Mouse (Mus musculus): ENCODE results near the gene Ptprj.

The Ptprj gene

GRCm38 (mm10) chr2:90509268-90509667 lies 71.2 kb downstream of the Ptprj start:
- DNase-seq, result no peak

DNA sequence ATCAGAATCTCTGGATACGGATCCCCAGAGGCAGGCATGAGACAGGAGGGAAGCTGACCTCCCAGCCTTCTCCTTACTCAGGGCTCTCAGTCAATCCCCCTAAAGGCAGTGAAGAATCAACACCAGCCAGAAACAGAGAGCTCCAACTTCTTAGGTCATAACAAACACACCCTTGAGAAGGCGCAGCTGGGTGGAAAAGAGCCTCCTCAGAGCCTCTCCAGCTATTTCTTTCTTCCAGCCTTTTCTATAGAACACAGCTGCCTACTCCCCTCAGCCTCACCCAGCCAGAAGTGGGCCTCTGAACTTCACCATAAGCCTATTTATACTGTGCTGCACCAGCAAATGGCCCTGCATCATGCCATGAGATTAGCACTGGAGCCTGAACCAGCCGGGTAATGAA lies 74.3 kb downstream of the Ptprj start:
- DNase-seq, result no peak

- DNase-seq, result peak; percentile 64 to 65
These were observed 75.7 kb downstream of the Ptprj start for GRCm38 (mm10) chr2:90504731-90505171.

DNA sequence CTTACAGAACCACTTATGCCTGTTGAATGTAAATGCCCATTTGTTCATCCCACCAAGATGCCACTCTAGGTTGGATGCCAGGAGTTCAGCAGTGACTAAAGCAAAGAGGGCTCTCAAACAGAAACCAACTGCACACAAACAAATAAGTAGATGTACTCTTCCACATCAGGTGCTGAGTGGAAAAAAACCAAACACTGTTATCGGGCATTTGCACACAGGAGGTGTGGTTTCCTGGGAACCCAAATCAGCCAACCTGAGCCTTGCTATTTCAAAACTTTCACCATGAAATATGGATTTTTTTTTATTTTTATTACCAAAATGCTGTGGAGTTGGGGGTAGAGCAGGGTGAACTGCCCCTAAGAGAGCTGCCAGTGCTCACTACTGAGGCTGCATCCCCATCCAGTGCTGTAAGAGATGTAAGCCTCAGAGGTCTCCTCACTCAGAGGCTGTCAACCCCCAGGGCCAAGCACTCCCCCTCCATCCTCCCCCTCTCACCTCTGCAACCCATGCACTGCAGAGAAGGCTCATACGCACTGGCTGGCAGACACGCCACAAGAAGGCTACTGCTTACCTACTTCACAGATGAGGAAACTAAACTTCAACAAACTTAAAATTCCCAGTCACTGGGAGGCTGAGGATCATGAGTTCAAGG lies 77.1 kb downstream of the Ptprj start:
- no peak for DNase-seq

DNA sequence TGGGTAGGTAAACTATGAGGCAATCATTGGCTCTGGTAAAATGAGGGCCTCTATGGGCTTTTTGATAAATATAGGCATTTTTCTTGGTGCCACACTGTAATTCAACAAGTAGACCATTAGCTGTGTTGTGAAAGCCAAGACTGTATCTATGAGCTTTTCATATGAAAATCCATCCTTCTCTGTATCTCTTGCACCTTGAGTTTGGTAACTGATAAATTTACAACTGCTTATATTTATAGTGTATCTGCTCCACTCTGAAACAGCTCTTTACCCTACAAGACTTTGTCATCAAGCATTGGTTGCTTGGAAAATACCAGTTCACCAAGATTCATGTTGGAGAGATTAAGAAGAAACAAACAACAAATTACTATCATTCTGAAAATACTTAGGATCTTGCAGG lies 77.7 kb downstream of the Ptprj start:
- DNase-seq, result no peak

- no peak for DNase-seq
These were observed 78.7 kb downstream of the Ptprj start for GRCm38 (mm10) chr2:90501708-90502107.

GRCm38 (mm10) chr2:90500892-90501291 lies 79.6 kb downstream of the Ptprj start:
- no peak for DNase-seq

DNA sequence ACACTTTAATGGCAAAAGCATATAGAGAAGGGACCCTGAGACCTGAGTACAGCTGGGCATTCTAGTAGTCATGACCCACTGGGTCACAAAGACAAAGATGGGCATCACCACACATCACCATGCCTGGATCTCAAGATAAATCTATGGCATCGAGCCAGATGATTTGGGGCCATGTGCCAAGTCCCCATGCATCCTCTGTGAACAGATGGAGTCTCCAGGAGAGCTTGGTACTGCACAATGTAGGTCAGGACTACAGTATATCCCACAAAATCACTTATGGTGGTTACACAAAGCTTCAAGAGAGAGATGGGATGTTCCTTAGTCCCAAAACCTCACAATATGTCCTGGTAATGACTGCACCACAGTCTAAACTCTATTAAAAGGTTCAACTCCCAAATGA lies 81.4 kb downstream of the Ptprj start:
- DNase-seq, result no peak

DNA sequence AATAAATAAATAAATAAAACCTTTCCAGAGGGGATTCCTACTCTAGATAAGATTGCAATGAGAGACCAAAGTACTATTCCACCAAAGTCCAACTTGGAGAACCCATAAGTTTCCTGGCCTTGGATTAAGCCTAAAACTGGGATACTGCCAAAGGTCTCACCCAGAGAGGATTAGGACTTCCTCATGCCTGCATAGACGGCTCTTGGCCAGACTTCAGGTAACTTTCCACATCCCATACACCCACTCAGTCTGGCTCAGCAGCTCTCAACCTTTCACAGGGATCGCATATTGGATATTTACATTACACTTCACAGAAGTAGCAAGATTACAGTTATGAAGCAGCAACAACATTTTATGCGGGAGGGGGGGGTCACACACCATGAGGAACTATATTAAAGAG lies 82.9 kb downstream of the Ptprj start:
- no peak for DNase-seq

DNA sequence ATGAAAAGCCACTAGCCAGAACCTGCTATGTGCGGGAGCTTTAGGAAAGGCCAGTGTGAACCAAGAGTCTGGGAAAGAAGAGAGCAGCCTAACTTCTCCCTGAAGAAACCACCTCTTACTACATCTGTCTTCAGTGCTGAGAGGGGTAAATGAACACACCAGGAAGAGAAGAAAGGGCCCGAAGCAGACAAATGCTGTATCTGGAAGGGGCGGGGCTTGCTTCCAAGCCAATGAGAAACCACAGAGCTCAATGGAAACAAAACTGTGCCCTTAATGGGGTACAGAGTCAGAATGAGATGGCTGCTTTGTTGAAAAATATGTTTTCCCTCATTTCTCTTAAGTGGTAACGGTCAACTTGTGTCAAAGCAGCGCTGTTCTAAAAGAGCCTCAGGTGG lies 83.8 kb downstream of the Ptprj start:
- DNase-seq, result no peak

GRCm38 (mm10) chr2:90496012-90496679 lies 84.3 kb downstream of the Ptprj start:
- no peak for DNase-seq

- DNase-seq, result no peak
These were observed 90.0 kb downstream of the Ptprj start for GRCm38 (mm10) chr2:90490279-90491046.

DNA sequence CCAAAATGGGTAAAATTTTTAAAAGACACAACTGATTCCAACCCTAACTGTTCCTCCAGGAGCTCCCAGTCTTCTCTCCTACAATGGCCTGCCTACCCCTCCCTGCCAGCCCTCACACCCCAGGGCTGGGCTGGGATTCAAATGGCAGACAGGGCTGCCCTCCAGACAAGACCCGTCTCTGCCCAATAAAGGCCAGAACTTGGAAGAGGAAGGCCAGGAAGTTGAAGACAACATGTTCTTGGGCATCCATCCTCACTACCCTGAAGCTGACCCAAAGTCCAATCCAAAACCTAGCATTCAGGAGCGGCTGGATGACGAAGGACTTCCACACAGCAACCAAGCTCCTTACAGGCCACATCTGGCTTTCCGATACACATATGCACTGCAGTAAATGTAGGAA lies 90.6 kb downstream of the Ptprj start:
- no peak for DNase-seq

GRCm38 (mm10) chr2:90488690-90489590 lies 91.5 kb downstream of the Ptprj start:
- peak in 1 of 2 experiments; percentile 32 for DNase-seq

- no peak for DNase-seq
These were observed 92.8 kb downstream of the Ptprj start for GRCm38 (mm10) chr2:90487471-90488238.

GRCm38 (mm10) chr2:90486226-90486755 lies 94.2 kb downstream of the Ptprj start:
- no peak for DNase-seq

DNA sequence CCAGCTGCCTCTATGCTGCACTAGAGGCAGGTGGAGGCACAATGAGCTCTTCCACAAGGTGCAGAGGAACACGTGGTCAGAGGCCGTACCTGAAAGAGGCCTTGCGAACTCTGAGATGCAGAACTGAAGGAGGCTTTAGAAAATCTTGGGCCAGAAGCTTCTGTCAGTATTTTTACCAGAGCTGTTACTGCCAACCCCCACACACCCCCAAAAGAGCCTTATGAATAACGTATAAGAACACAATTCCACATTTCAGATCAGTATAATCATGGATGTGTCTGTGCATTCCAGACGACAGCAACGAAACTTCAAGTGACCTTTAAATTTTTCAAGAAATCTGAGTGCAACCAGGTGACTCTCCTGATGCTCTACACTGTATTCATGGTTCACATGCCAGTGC lies 98.9 kb downstream of the Ptprj start:
- no peak for DNase-seq

DNA sequence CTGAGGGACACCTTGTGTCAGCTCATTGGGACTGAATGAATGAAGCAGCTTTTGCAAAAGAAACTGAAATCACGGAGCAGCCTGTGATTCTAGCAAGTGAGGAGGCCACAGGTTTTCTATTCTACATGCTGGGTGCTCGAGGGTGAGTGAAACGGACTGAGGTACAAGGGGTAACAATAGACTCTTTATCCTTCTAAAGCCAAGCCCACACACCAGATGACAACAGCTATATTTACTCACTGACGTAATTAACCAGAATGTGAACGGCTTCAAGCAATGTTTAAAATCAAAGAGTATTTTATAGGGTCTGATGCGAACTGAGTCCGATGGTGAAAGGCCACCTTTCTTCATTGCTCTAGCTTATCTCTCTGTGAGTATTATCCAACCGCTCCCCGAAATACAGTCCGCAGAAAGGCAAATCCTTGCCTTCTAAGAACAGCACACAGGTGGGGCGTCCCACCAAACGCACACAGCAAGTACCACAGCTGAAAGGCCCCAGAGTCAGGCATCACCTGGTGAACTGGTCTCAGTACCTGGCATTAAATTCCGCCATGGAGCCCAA lies 99.6 kb downstream of the Ptprj start:
- DNase-seq, result no peak

GRCm38 (mm10) chr2:90478531-90478930 lies 101.9 kb downstream of the Ptprj start:
- DNase-seq, result no peak

GRCm38 (mm10) chr2:90477617-90478016 lies 102.8 kb downstream of the Ptprj start:
- no peak for DNase-seq

DNA sequence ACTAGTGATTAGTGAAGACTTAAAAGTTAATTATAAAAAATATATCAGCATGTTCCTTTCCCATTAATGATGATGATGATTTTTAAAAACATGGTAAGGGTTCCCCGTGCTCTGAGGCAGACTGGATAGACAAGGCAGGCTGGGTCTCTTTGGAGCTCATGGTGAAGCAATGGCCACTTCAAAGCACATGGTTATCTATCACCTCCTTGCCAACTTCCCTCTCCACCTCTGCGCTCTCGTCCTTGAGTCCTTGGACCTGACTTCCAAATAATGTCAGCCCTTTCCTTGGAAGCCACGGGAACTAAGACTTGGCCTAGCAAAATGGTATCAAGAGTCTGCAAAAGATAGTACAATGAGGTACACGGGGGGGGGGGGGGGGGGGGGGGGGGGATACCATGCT lies 103.7 kb downstream of the Ptprj start:
- DNase-seq, result no peak

Data from spleen, adult 18-20 months (tissue).